Comparison of ENCODE assay signal across 8 mouse cellular contexts in the genomic region with DNA sequence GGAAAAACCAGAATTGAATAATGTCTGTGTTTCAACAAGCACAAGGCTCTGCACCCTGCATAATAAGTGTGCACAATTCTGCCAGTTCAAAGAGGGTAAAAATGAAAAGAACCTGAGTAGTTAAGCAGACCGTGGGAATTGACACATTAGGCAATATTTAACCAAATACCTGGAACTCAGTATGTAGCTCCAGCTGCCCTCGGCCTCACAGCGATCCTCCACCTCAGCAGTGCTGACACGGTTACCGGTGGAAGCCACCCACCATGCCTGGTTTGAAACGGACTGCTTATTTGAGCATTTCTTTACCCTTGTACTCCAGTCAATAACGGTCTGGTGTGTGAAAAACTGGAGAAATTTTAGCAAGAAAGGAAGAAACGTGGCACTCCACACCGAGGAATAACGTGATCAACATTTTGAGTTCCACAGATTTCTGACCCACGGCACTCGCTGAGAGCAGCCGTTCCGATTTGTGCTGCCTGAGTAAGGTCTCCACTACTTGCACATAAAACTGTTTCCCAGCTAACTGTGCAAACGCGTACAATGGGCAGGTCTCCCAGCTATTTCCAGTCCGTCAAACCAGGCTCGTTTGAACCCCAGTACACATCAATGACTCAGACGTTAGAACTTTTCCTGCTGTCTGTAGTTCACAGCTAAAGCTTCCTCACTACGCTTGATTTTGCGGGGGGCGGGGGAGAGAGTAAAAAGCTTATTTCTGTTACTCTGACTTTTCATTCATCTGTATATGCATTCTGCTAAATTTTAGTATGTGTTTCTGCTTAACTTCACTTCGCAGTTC. TPM values are rescaled to one million over a fixed set of nuclear protein-coding genes. Genes with fewer than 3 reads are reported as not detected.
DNase-seq lines count a peak whose midpoint lies in the region; ATAC-seq lines count a peak whose summit lies in the region.

No protein-coding gene starts in this region.

- H3K4me3 ChIP-seq in lung, embryonic 16.5 days (ENCODE audit: low read length) = peak overlapping the region; percentile 69
- peak overlapping the region; percentile 66 for H3K4me3 ChIP-seq in forebrain, embryonic 14.5 days (ENCODE audit: low read depth, low read length)
- H3K4me3 ChIP-seq in kidney, embryonic 16.5 days (ENCODE audit: low read length) = peak overlapping the region; percentile 63
- H3K4me3 ChIP-seq in midbrain, embryonic 15.5 days = peak overlapping the region; percentile 75

- H3K36me3 ChIP-seq in lung, embryonic 16.5 days (ENCODE audit: control insufficient read depth, insufficient read depth, low read length) = no peaks in the 10 kb centered on the region
- H3K36me3 ChIP-seq in forebrain, embryonic 14.5 days (ENCODE audit: control insufficient read depth, insufficient read depth, low read length) = no peaks in the 10 kb centered on the region
- peaks cover 5% of the 10 kb centered on the region; the same call in 1 of the 2 replicates for H3K36me3 ChIP-seq in kidney, embryonic 16.5 days (ENCODE audit: insufficient read depth, low read length)
- H3K36me3 ChIP-seq in midbrain, embryonic 15.5 days (replicated peaks) = no peaks in the 10 kb centered on the region

- no peak for ATAC-seq in lung, embryonic 16.5 days (ENCODE audit: low read depth)
- ATAC-seq in forebrain, embryonic 14.5 days = no peak
- ATAC-seq in kidney, embryonic 16.5 days (ENCODE audit: low FRiP score, low TSS enrichment) = no peak
- no peak for ATAC-seq in midbrain, embryonic 15.5 days (replicated peaks)
- ATAC-seq in granulocyte monocyte progenitor cell, adult 5-6 weeks (replicated peaks; ENCODE audit: poor library complexity, severe bottlenecking) = no peak

- peak overlapping the region; percentile 62 for H3K27ac ChIP-seq in lung, embryonic 16.5 days (ENCODE audit: low read length)
- H3K27ac ChIP-seq in forebrain, embryonic 14.5 days (ENCODE audit: low read depth, low read length) = no peak overlapping the region
- peak overlapping the region; percentile 67 for H3K27ac ChIP-seq in kidney, embryonic 16.5 days (ENCODE audit: low read length)
- no peak overlapping the region for H3K27ac ChIP-seq in midbrain, embryonic 15.5 days

- H3K4me1 ChIP-seq in lung, embryonic 16.5 days (replicated peaks; ENCODE audit: control insufficient read depth, insufficient read depth, low read length) = peaks cover 10% of the 10 kb centered on the region
- H3K4me1 ChIP-seq in forebrain, embryonic 14.5 days (ENCODE audit: control insufficient read depth, insufficient read depth, low read length) = peaks cover 8% of the 10 kb centered on the region; the same call in 1 of the 2 replicates
- peaks cover 9% of the 10 kb centered on the region; the same call in 1 of the 2 replicates for H3K4me1 ChIP-seq in kidney, embryonic 16.5 days (ENCODE audit: insufficient read depth, low read length)
- peaks cover 18% of the 10 kb centered on the region for H3K4me1 ChIP-seq in midbrain, embryonic 15.5 days

- no peak for DNase-seq in lung, postnatal 25 days (ENCODE audit: low spot score)
- peak; percentile 31 for DNase-seq in adrenal gland, postnatal 14 days
- peak; percentile 29 for DNase-seq in forebrain, embryonic 14.5 days (ENCODE audit: low spot score)
- no peak for DNase-seq in testis, postnatal 10 days (ENCODE audit: low spot score)

- 6% methylated on average over 23 of the region's 23 CpGs for WGBS in lung, embryonic 16.5 days
- WGBS in forebrain, embryonic 14.5 days = 6% methylated on average over 23 of the region's 23 CpGs
- WGBS in kidney, embryonic 16.5 days = 7% methylated on average over 23 of the region's 23 CpGs
- 8% methylated on average over 23 of the region's 23 CpGs for WGBS in midbrain, embryonic 15.5 days

- H3K27me3 ChIP-seq in lung, embryonic 16.5 days (ENCODE audit: control insufficient read depth, insufficient read depth, low read depth, low read length) = no peaks in the 10 kb centered on the region
- H3K27me3 ChIP-seq in forebrain, embryonic 14.5 days (replicated peaks; ENCODE audit: control insufficient read depth, insufficient read depth, low read length) = no peaks in the 10 kb centered on the region
- H3K27me3 ChIP-seq in kidney, embryonic 16.5 days (ENCODE audit: insufficient read depth, low read length) = no peaks in the 10 kb centered on the region
- H3K27me3 ChIP-seq in midbrain, embryonic 15.5 days (replicated peaks) = no peaks in the 10 kb centered on the region

- H3K9ac ChIP-seq in lung, embryonic 16.5 days (ENCODE audit: low read length) = peak overlapping the region; percentile 83
- peak overlapping the region; percentile 69 for H3K9ac ChIP-seq in forebrain, embryonic 14.5 days (ENCODE audit: low read length)
- peak overlapping the region; percentile 70 for H3K9ac ChIP-seq in kidney, embryonic 16.5 days (replicated peaks; ENCODE audit: low read length)
- peak overlapping the region; percentile 56; the same call in 1 of the 2 replicates for H3K9ac ChIP-seq in midbrain, embryonic 15.5 days

- peak overlapping the region; percentile 86 for H3K4me2 ChIP-seq in lung, embryonic 16.5 days (ENCODE audit: low read depth, low read length)
- H3K4me2 ChIP-seq in forebrain, embryonic 14.5 days (ENCODE audit: low read length) = peak overlapping the region; percentile 93
- peak overlapping the region; percentile 87 for H3K4me2 ChIP-seq in kidney, embryonic 16.5 days (replicated peaks; ENCODE audit: low read depth, low read length)
- peak overlapping the region; percentile 90 for H3K4me2 ChIP-seq in midbrain, embryonic 15.5 days

- no peaks in the 10 kb centered on the region for H3K9me3 ChIP-seq in lung, embryonic 16.5 days (ENCODE audit: control insufficient read depth, low read length)
- H3K9me3 ChIP-seq in forebrain, embryonic 14.5 days (replicated peaks; ENCODE audit: control insufficient read depth, low read length) = no peaks in the 10 kb centered on the region
- no peaks in the 10 kb centered on the region for H3K9me3 ChIP-seq in kidney, embryonic 16.5 days (ENCODE audit: low read length)
- H3K9me3 ChIP-seq in midbrain, embryonic 15.5 days = no peaks in the 10 kb centered on the region

RNA-seq across cellular contexts. Expression of a gene that starts 1.0 kb away (rescaled TPM):
- 92.2 and 95.9 TPM in 2 replicates for polyA plus RNA-seq in lung, embryonic 16.5 days (2015; fragmentation: Nextera tagmentation; extraction: Ambion mirVana)
- 138 and 149 TPM in 2 replicates for total RNA-seq in adrenal gland, postnatal 14 days (2021)
- polyA plus RNA-seq in forebrain, embryonic 14.5 days (2014; fragmentation: Nextera tagmentation; extraction: Ambion mirVana) = 85.8 and 112 TPM in 2 replicates
- polyA plus RNA-seq in kidney, embryonic 16.5 days (2015; fragmentation: Nextera tagmentation; extraction: Ambion mirVana) = 191 and 203 TPM in 2 replicates
- 66.3 and 76.9 TPM in 2 replicates for polyA plus RNA-seq in midbrain, embryonic 15.5 days (2015; fragmentation: Nextera tagmentation; extraction: Ambion mirVana)
- 56.4 and 61.5 TPM in 2 replicates for total RNA-seq in granulocyte monocyte progenitor cell, adult 5-6 weeks (2014; fragmentation: Nextera tagmentation)
- total RNA-seq in granulocyte monocyte progenitor cell, adult 5-6 weeks (2017) = 80.8 and 104 TPM in 2 replicates

RNA-seq across cellular contexts. Expression of a gene that starts 13.6 kb away (rescaled TPM):
- 3.4 TPM in 2 replicates for polyA plus RNA-seq in lung, embryonic 16.5 days (2015; fragmentation: Nextera tagmentation; extraction: Ambion mirVana)
- 1.0 and 1.3 TPM in 2 replicates for total RNA-seq in adrenal gland, postnatal 14 days (2021)
- polyA plus RNA-seq in forebrain, embryonic 14.5 days (2014; fragmentation: Nextera tagmentation; extraction: Ambion mirVana) = 3.9 TPM in 2 replicates
- 2.6 and 2.7 TPM in 2 replicates for polyA plus RNA-seq in kidney, embryonic 16.5 days (2015; fragmentation: Nextera tagmentation; extraction: Ambion mirVana)
- polyA plus RNA-seq in midbrain, embryonic 15.5 days (2015; fragmentation: Nextera tagmentation; extraction: Ambion mirVana) = 8.8 and 9.1 TPM in 2 replicates
- not detected in 2 replicates for total RNA-seq in granulocyte monocyte progenitor cell, adult 5-6 weeks (2014; fragmentation: Nextera tagmentation)
- 0.82 TPM in 1 of 2 replicates, not detected in the other for total RNA-seq in granulocyte monocyte progenitor cell, adult 5-6 weeks (2017)

RNA-seq across cellular contexts. Expression of a gene that starts 49.2 kb away (rescaled TPM):
- polyA plus RNA-seq in lung, embryonic 16.5 days (2015; fragmentation: Nextera tagmentation; extraction: Ambion mirVana) = 13.4 and 14.4 TPM in 2 replicates
- total RNA-seq in adrenal gland, postnatal 14 days (2021) = 17.7 and 20.2 TPM in 2 replicates
- 16.4 and 16.9 TPM in 2 replicates for polyA plus RNA-seq in forebrain, embryonic 14.5 days (2014; fragmentation: Nextera tagmentation; extraction: Ambion mirVana)
- 12.0 and 12.9 TPM in 2 replicates for polyA plus RNA-seq in kidney, embryonic 16.5 days (2015; fragmentation: Nextera tagmentation; extraction: Ambion mirVana)
- 22.2 and 22.3 TPM in 2 replicates for polyA plus RNA-seq in midbrain, embryonic 15.5 days (2015; fragmentation: Nextera tagmentation; extraction: Ambion mirVana)
- 9.8 and 10.8 TPM in 2 replicates for total RNA-seq in granulocyte monocyte progenitor cell, adult 5-6 weeks (2014; fragmentation: Nextera tagmentation)
- 10.6 and 15.1 TPM in 2 replicates for total RNA-seq in granulocyte monocyte progenitor cell, adult 5-6 weeks (2017)

Comparison
In these comparisons a context has a peak if more than half of its experiments do, and no peak if none do; other contexts are left out.
1. H3K27ac ChIP-seq: peak in lung, embryonic 16.5 days (single experiment) and kidney, embryonic 16.5 days (single experiment); none in forebrain, embryonic 14.5 days (single experiment) and midbrain, embryonic 15.5 days (single experiment).
2. DNase-seq: peak in adrenal gland, postnatal 14 days (single experiment) and forebrain, embryonic 14.5 days (single experiment); none in lung, postnatal 25 days (single experiment) and testis, postnatal 10 days (single experiment).
3. Peak in every context shown above with its lines, with median percentiles within 50 percentile points of each other: H3K4me2 ChIP-seq, H3K4me3 ChIP-seq and H3K9ac ChIP-seq.